Mouse (Mus musculus): Measurements from ENCODE around the gene Olfr987. TPM values are rescaled to one million over a fixed set of nuclear protein-coding genes. Genes with fewer than 3 reads are reported as not detected.

Olfr987 gene
- not detected in 2 replicates for polyA plus RNA-seq (2015; fragmentation: Nextera tagmentation; extraction: Ambion mirVana)

DNA sequence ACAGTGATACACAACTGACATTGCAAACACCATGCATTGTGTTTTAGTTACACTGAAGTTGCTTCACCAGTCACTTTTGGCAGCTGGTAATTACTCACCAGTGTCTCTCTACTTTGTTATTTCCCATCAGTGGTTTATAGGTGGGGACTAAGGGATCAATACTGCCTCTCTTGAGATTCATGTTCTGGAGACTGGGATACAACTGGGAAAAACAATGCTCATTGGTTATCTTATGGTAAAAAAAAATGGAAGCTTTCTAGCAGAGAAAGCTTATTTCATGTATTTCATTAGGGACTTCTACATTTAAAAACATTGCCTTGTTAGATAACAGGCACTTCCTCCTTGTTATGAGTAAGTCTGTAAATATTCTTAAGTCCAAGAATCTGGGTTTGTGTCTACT lies at the start of gene Olfr987:
Gene Olfr987, minus strand, starts transcription at position 101 of the 400 bp plus-strand sequence.

GRCm38 (mm10) chr2:85363127-85363526 lies 24.0 kb upstream of the Olfr987 start, which contains the start of gene Olfr988:
Gene Olfr988, minus strand, starts transcription at chr2:85363227.

Other genes with a start within 250 kb of the Olfr987 start
- 27.7 and 30.9 TPM in 2 replicates for gene Aplnr, start 203.1 kb downstream of the Olfr987 start, polyA plus RNA-seq (2015; fragmentation: Nextera tagmentation; extraction: Ambion mirVana)
- 14.3 and 16.2 TPM in 2 replicates for gene Lrrc55, start 142.1 kb downstream of the Olfr987 start, polyA plus RNA-seq (2015; fragmentation: Nextera tagmentation; extraction: Ambion mirVana)
- not detected in 2 replicates for gene Olfr988, start 23.9 kb upstream of the Olfr987 start, polyA plus RNA-seq (2015; fragmentation: Nextera tagmentation; extraction: Ambion mirVana)
- gene Olfr992, start 70.2 kb upstream of the Olfr987 start, polyA plus RNA-seq (2015; fragmentation: Nextera tagmentation; extraction: Ambion mirVana) = not detected in 2 replicates
- gene Olfr993, start 75.6 kb upstream of the Olfr987 start, polyA plus RNA-seq (2015; fragmentation: Nextera tagmentation; extraction: Ambion mirVana) = not detected in 2 replicates
- gene Olfr994, start 97.1 kb upstream of the Olfr987 start, polyA plus RNA-seq (2015; fragmentation: Nextera tagmentation; extraction: Ambion mirVana) = not detected in 2 replicates
- not detected in 2 replicates for gene Olfr995, start 104.3 kb upstream of the Olfr987 start, polyA plus RNA-seq (2015; fragmentation: Nextera tagmentation; extraction: Ambion mirVana)
- gene 4833423E24Rik, start 179.7 kb upstream of the Olfr987 start, polyA plus RNA-seq (2015; fragmentation: Nextera tagmentation; extraction: Ambion mirVana) = 3.3 and 3.7 TPM in 2 replicates
- gene Olfr996, start 239.9 kb upstream of the Olfr987 start, polyA plus RNA-seq (2015; fragmentation: Nextera tagmentation; extraction: Ambion mirVana) = not detected in 2 replicates
- gene Olfr998, start 249.6 kb upstream of the Olfr987 start, polyA plus RNA-seq (2015; fragmentation: Nextera tagmentation; extraction: Ambion mirVana) = not detected in 2 replicates

All from neural tube, postnatal 0 days (tissue).